Mouse (Mus musculus): ENCODE data around the gene Sept11.

- TF ChIP-seq CTCF (IDR thresholded peaks at IDR 0.05; ENCODE audit: extremely low read depth, insufficient read depth, low read length) (no peak), POLR2A (IDR thresholded peaks at IDR 0.05; ENCODE audit: extremely low read depth, insufficient read depth, low read length) (no peak)
Observed at GRCm38 (mm10) chr5:93121660-93122059, 28.4 kb downstream of the Sept11 start.
